Mouse (Mus musculus): ENCODE data around the gene Ppp2r5e.
A peak's percentile ranks its signal among the peaks of the same experiment; 100 is the strongest.
"Not testable (repeated sequence)": the region's sequence is repeated elsewhere in the genome, so short reads cannot be mapped to it uniquely, and the experiment has no call there.

Gene Ppp2r5e

GRCm38 (mm10) chr12:75482781-75483180, 113.3 kb downstream of the Ppp2r5e start:
- DNase-seq: no peak

- DNase-seq: no peak
Measured at GRCm38 (mm10) chr12:75482015-75482414, 114.0 kb downstream of the Ppp2r5e start.

GRCm38 (mm10) chr12:75480031-75480430, 116.0 kb downstream of the Ppp2r5e start:
- DNase-seq: no peak

- DNase-seq: no peak
Measured at GRCm38 (mm10) chr12:75479375-75479898, 116.6 kb downstream of the Ppp2r5e start.

- no peak for DNase-seq
Measured at GRCm38 (mm10) chr12:75478596-75478995, 117.4 kb downstream of the Ppp2r5e start.

GRCm38 (mm10) chr12:75478117-75478516, 117.9 kb downstream of the Ppp2r5e start:
- no peak for DNase-seq

- no peak for DNase-seq
Measured at GRCm38 (mm10) chr12:75473021-75473420, 123.0 kb downstream of the Ppp2r5e start.

GRCm38 (mm10) chr12:75472107-75472506, 123.9 kb downstream of the Ppp2r5e start:
- DNase-seq: no peak

- DNase-seq: no peak
Measured at GRCm38 (mm10) chr12:75467814-75468213, 128.2 kb downstream of the Ppp2r5e start.

GRCm38 (mm10) chr12:75467127-75467526, 128.9 kb downstream of the Ppp2r5e start:
- no peak for DNase-seq

- no peak for DNase-seq
Measured at GRCm38 (mm10) chr12:75466206-75466605, 129.8 kb downstream of the Ppp2r5e start.

- DNase-seq: peak; percentile 30
Measured at GRCm38 (mm10) chr12:75464016-75464769, 131.9 kb downstream of the Ppp2r5e start.

GRCm38 (mm10) chr12:75460561-75460960, 135.5 kb downstream of the Ppp2r5e start:
- no peak for DNase-seq

GRCm38 (mm10) chr12:75459656-75460055, 136.4 kb downstream of the Ppp2r5e start:
- no peak for DNase-seq

- no peak for DNase-seq
Measured at GRCm38 (mm10) chr12:75453441-75453840, 142.6 kb downstream of the Ppp2r5e start.

GRCm38 (mm10) chr12:75453027-75453426, 143.0 kb downstream of the Ppp2r5e start:
- no peak for DNase-seq

GRCm38 (mm10) chr12:75450592-75450991, 145.5 kb downstream of the Ppp2r5e start:
- no peak for DNase-seq

- DNase-seq: no peak
Measured at GRCm38 (mm10) chr12:75450011-75450410, 146.0 kb downstream of the Ppp2r5e start.

GRCm38 (mm10) chr12:75449475-75449966, 146.5 kb downstream of the Ppp2r5e start:
- DNase-seq: no peak

GRCm38 (mm10) chr12:75448921-75449320, 147.1 kb downstream of the Ppp2r5e start:
- DNase-seq: peak; percentile 55

GRCm38 (mm10) chr12:75446245-75446644, 149.8 kb downstream of the Ppp2r5e start:
- DNase-seq: no peak

- DNase-seq: not testable (repeated sequence)
Measured at GRCm38 (mm10) chr12:75432400-75432799, 163.6 kb downstream of the Ppp2r5e start.

- DNase-seq: no peak
Measured at GRCm38 (mm10) chr12:75429685-75430396, 166.2 kb downstream of the Ppp2r5e start.

GRCm38 (mm10) chr12:75428719-75429118, 167.3 kb downstream of the Ppp2r5e start:
- no peak for DNase-seq

Data from right cerebral cortex, postnatal 4 days (tissue).